Mouse (Mus musculus): Measurements from ENCODE around the gene Gm28230. TPM values are rescaled to one million over a fixed set of nuclear protein-coding genes. Genes with fewer than 3 reads are reported as not detected.

Gene Gm28230
- total RNA-seq, 2 experiments from 2014 or later = not detected

GRCm38 (mm10) chr2:74700546-74701112 lies 25.9 kb upstream of the Gm28230 start:
- no peak for DNase-seq (ENCODE audit: extremely low spot score in 1 of 2, low spot score in 2 of 2)
- intact Hi-C loops (cut with DNase I) = loop anchor here (5.0 to 10.0 kb wide), 3 partner anchors 437 to 724 kb away; no protein-coding TSS in a partner anchor

- peak; percentile 69 to 75 for DNase-seq (ENCODE audit: extremely low spot score in 1 of 2, low spot score in 2 of 2)
- intact Hi-C loops (cut with DNase I) = loop anchor here (2.0 to 10.0 kb wide), 4 partner anchors 435 to 887 kb away; no protein-coding TSS in a partner anchor
These were observed 24.3 kb upstream of the Gm28230 start for GRCm38 (mm10) chr2:74701949-74702819.

- intact Hi-C loops (cut with DNase I) = loop anchor here (2.0 to 10.0 kb wide), 4 partner anchors 434 to 886 kb away; no protein-coding TSS in a partner anchor
- DNase-seq (ENCODE audit: extremely low spot score in 1 of 2, low spot score in 2 of 2) = no peak
These were observed 23.7 kb upstream of the Gm28230 start for GRCm38 (mm10) chr2:74702820-74703219.

- DNase-seq (ENCODE audit: extremely low spot score in 1 of 2, low spot score in 2 of 2) = no peak
- intact Hi-C loops (cut with DNase I) = loop anchor here (2.0 to 10.0 kb wide), 4 partner anchors 434 to 885 kb away; no protein-coding TSS in a partner anchor
These were observed 23.2 kb upstream of the Gm28230 start for GRCm38 (mm10) chr2:74703317-74703716.

- intact Hi-C loops (cut with DNase I) = loop anchor here (2.0 to 10.0 kb wide), 4 partner anchors 433 to 885 kb away; no protein-coding TSS in a partner anchor
- DNase-seq (ENCODE audit: extremely low spot score in 1 of 2, low spot score in 2 of 2) = no peak
These were observed 22.7 kb upstream of the Gm28230 start for GRCm38 (mm10) chr2:74703720-74704392.

GRCm38 (mm10) chr2:74704393-74704998 lies 22.0 kb upstream of the Gm28230 start, which contains the start of gene Hoxd8:
Hoxd8 (plus strand) TSS chr2:74704615.
- intact Hi-C loops (cut with DNase I) = loop anchor here (5.0 to 10.0 kb wide), 3 partner anchors 433 to 720 kb away; no protein-coding TSS in a partner anchor
- DNase-seq (ENCODE audit: extremely low spot score in 1 of 2, low spot score in 2 of 2) = no peak

- no peak for DNase-seq (ENCODE audit: extremely low spot score in 1 of 2, low spot score in 2 of 2)
- intact Hi-C loops (cut with DNase I) = loop anchor here (5.0 to 10.0 kb wide), 3 partner anchors 432 to 720 kb away; no protein-coding TSS in a partner anchor
These were observed 21.5 kb upstream of the Gm28230 start for GRCm38 (mm10) chr2:74704999-74705466.

GRCm38 (mm10) chr2:74705467-74706089 lies 20.9 kb upstream of the Gm28230 start:
- DNase-seq (ENCODE audit: extremely low spot score in 1 of 2, low spot score in 2 of 2) = no peak
- intact Hi-C loops (cut with DNase I) = loop anchor here (10.0 kb wide), 1 partner anchor 719 kb away; no protein-coding TSS in a partner anchor

GRCm38 (mm10) chr2:74706393-74706960 lies 20.1 kb upstream of the Gm28230 start:
- DNase-seq (ENCODE audit: extremely low spot score in 1 of 2, low spot score in 2 of 2) = no peak
- intact Hi-C loops (cut with DNase I) = loop anchor here (10.0 kb wide), 1 partner anchor 718 kb away; no protein-coding TSS in a partner anchor

- intact Hi-C loops (cut with DNase I) = loop anchor here (10.0 kb wide), 1 partner anchor 717 kb away; no protein-coding TSS in a partner anchor
- DNase-seq (ENCODE audit: extremely low spot score in 1 of 2, low spot score in 2 of 2) = no peak
These were observed 18.9 kb upstream of the Gm28230 start for GRCm38 (mm10) chr2:74707599-74707998.

GRCm38 (mm10) chr2:74708676-74709075 lies 17.9 kb upstream of the Gm28230 start:
- no peak for DNase-seq (ENCODE audit: extremely low spot score in 1 of 2, low spot score in 2 of 2)
- intact Hi-C loops (cut with DNase I) = loop anchor here (10.0 kb wide), 1 partner anchor 716 kb away; no protein-coding TSS in a partner anchor

- intact Hi-C loops (cut with DNase I) = loop anchor here (10.0 kb wide), 1 partner anchor 715 kb away; no protein-coding TSS in a partner anchor
- no peak for DNase-seq (ENCODE audit: extremely low spot score in 1 of 2, low spot score in 2 of 2)
These were observed 16.8 kb upstream of the Gm28230 start for GRCm38 (mm10) chr2:74709465-74710419.

GRCm38 (mm10) chr2:74710929-74711543 lies 15.5 kb upstream of the Gm28230 start:
- no peak for DNase-seq (ENCODE audit: extremely low spot score in 1 of 2, low spot score in 2 of 2)
- intact Hi-C loops (cut with DNase I) = no loop called here

GRCm38 (mm10) chr2:74711721-74712621 lies 14.6 kb upstream of the Gm28230 start, which contains the start of the genes Hoxd3 and Hoxd4:
Hoxd3 (plus strand) TSS chr2:74711927.
Hoxd4 (plus strand) TSS chr2:74711929.
- no peak for DNase-seq (ENCODE audit: extremely low spot score in 1 of 2, low spot score in 2 of 2)
- intact Hi-C loops (cut with DNase I) = no loop called here

Measured in left cerebral cortex, postnatal 10 days (tissue).